ENCODE assay signal across 8 mouse cellular contexts in the genomic region with DNA sequence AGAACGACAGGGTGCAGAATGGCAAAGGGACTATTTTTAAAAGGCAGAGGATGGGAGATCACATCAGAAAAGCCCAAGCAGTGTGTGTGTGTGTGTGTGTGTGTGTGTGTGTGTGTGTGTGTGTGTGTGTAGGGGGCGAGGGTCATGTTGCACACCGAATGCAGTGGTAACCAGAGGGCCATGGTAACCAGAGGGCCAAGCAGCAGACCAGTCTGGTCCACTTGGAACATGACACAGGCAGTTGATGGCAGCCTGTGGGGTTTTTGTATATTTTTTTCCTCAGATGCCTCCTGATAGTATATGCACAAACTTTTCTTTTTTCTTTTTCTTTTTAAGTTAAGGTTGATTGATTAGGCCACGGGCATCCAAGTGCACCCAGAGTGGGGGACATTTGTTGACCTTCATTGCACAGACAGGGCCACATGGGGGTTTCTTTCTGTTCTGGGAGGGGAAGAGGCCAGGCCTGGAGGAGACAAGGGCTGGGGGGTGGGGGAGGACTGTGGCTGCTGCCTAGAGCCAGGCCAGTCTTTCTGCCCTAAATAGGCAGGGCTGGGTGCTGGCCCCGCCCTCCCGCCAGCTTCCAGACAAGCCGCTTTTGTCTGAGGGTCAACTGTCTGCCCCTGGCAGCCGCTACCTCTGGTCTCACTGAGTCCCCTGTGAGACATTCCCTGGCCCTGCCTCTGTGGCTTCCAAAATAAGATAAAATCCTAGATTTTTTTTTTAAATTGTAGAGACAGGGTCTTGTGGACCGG. TPM values are rescaled to one million over a fixed set of nuclear protein-coding genes. Genes with fewer than 3 reads are reported as not detected.
A peak's percentile ranks its signal among the peaks of the same experiment; 100 is the strongest.
DNase-seq lines count a peak whose midpoint lies in the region; ATAC-seq and TF ChIP-seq lines count a peak whose summit lies in the region.

No protein-coding gene starts in this region.

- peak overlapping the region; percentile 19 for H3K9ac ChIP-seq in embryonic facial prominence, embryonic 11.5 days (replicated peaks; ENCODE audit: low read length)
- H3K9ac ChIP-seq in heart, embryonic 16.5 days (ENCODE audit: low read length): peak overlapping the region; percentile 74

- H3K4me2 ChIP-seq in embryonic facial prominence, embryonic 11.5 days (ENCODE audit: low read depth, low read length): peak overlapping the region; percentile 17; the same call in 1 of the 2 replicates
- H3K4me2 ChIP-seq in heart, embryonic 16.5 days (ENCODE audit: low read depth, low read length): peak overlapping the region; percentile 50

- no peak overlapping the region for H3K4me3 ChIP-seq in left cerebral cortex, adult 2 months
- H3K4me3 ChIP-seq in embryonic facial prominence, embryonic 11.5 days (ENCODE audit: low read depth, low read length): no peak overlapping the region
- peak overlapping the region; percentile 6; the same call in 1 of the 2 replicates for H3K4me3 ChIP-seq in heart, embryonic 16.5 days (ENCODE audit: low read length)

- TF ChIP-seq CTCF in left cerebral cortex, adult 2 months (IDR thresholded peaks at IDR 0.05): no peak

- H3K36me3 ChIP-seq in embryonic facial prominence, embryonic 11.5 days (replicated peaks; ENCODE audit: control insufficient read depth, insufficient read depth, low read depth, low read length): peaks cover 13% of the 10 kb centered on the region
- H3K36me3 ChIP-seq in heart, embryonic 16.5 days (ENCODE audit: control insufficient read depth, insufficient read depth): peaks cover 17% of the 10 kb centered on the region

- no peaks in the 10 kb centered on the region; the same call in 1 of the 2 replicates for H3K9me3 ChIP-seq in embryonic facial prominence, embryonic 11.5 days (replicated peaks; ENCODE audit: control insufficient read depth, low read length)
- H3K9me3 ChIP-seq in heart, embryonic 16.5 days (replicated peaks; ENCODE audit: control insufficient read depth, low read length): peaks cover 3% of the 10 kb centered on the region

- peak; percentile 32 for ATAC-seq in embryonic facial prominence, embryonic 11.5 days (replicated peaks; ENCODE audit: insufficient number of reproducible peaks, low FRiP score, low TSS enrichment, low read depth)
- peak; percentile 74 for ATAC-seq in heart, embryonic 16.5 days (replicated peaks; ENCODE audit: extremely low read depth, insufficient read depth, low FRiP score)

- DNase-seq in left cerebral cortex, adult 2 months (ENCODE audit: extremely low spot score in 1 of 2, low spot score in 2 of 2): no peak
- no peak for DNase-seq in left cerebral cortex, postnatal 36 days (ENCODE audit: low spot score in 2 of 2)
- DNase-seq in embryonic facial prominence, embryonic 11.5 days (ENCODE audit: low spot score): peak; percentile 86
- DNase-seq in lung, postnatal 10 days: peak; percentile 80
- DNase-seq in adrenal gland, postnatal 14 days: no peak
- DNase-seq in right cerebral cortex, postnatal 25 days: no peak
- DNase-seq in spleen, postnatal 36 days (ENCODE audit: low spot score in 2 of 2): no peak

- H3K27ac ChIP-seq in left cerebral cortex, adult 2 months: peak overlapping the region; percentile 32; the same call in 1 of the 2 replicates
- H3K27ac ChIP-seq in embryonic facial prominence, embryonic 11.5 days (replicated peaks; ENCODE audit: low read depth, low read length): peak overlapping the region; percentile 83
- peak overlapping the region; percentile 97 for H3K27ac ChIP-seq in heart, embryonic 16.5 days (ENCODE audit: low read length)

- intact Hi-C loops in left cerebral cortex, adult 2 months (cut with DNase I): loop anchor here (10.0 kb wide), 1 partner anchor 135 kb away; no protein-coding TSS in a partner anchor
- intact Hi-C loops in left cerebral cortex, postnatal 36 days (cut with DNase I): loop anchor here (10.0 kb wide), 1 partner anchor 135 kb away; no protein-coding TSS in a partner anchor

- H3K27me3 ChIP-seq in embryonic facial prominence, embryonic 11.5 days (ENCODE audit: control insufficient read depth, insufficient read depth, low read length): no peaks in the 10 kb centered on the region
- peaks cover 4% of the 10 kb centered on the region for H3K27me3 ChIP-seq in heart, embryonic 16.5 days (ENCODE audit: control insufficient read depth, insufficient read depth, low read length)

- peaks cover 2% of the 10 kb centered on the region for H3K4me1 ChIP-seq in embryonic facial prominence, embryonic 11.5 days (ENCODE audit: control insufficient read depth, insufficient read depth, low read length)
- peaks cover 34% of the 10 kb centered on the region for H3K4me1 ChIP-seq in heart, embryonic 16.5 days (ENCODE audit: control insufficient read depth, insufficient read depth, low read length)

- WGBS in embryonic facial prominence, embryonic 11.5 days: 7% methylated on average over 8 of the region's 9 CpGs
- 30% methylated on average over 9 of the region's 9 CpGs for WGBS in heart, embryonic 16.5 days

RNA-seq across cellular contexts. Expression of gene Dact3, which starts 4.9 kb away (rescaled TPM):
- total RNA-seq in left cerebral cortex, adult 2 months (2021): 100 to 1,000 TPM; 188 to 196 TPM
- 100 to 1,000 TPM; 179 to 210 TPM for total RNA-seq in left cerebral cortex, postnatal 36 days (2021)
- polyA plus RNA-seq in embryonic facial prominence, embryonic 11.5 days (2014; fragmentation: Nextera tagmentation; extraction: Ambion mirVana): 11.5 and 12.2 TPM in 2 replicates
- 2.8 and 3.1 TPM in 2 replicates for polyA plus RNA-seq in heart, embryonic 16.5 days (2015; fragmentation: Nextera tagmentation; extraction: Ambion mirVana)
- 2.6 and 4.1 TPM in 2 replicates for total RNA-seq in adrenal gland, postnatal 14 days (2021)

RNA-seq across cellular contexts. Expression of gene Gng8, which starts 11.6 kb away (rescaled TPM):
- total RNA-seq in left cerebral cortex, adult 2 months (2021): 1 to 10 TPM; 1.8 to 2.7 TPM
- total RNA-seq in left cerebral cortex, postnatal 36 days (2021): 1 to 10 TPM; 2.8 to 4.0 TPM
- 16.0 and 19.8 TPM in 2 replicates for polyA plus RNA-seq in embryonic facial prominence, embryonic 11.5 days (2014; fragmentation: Nextera tagmentation; extraction: Ambion mirVana)
- 2.9 and 3.7 TPM in 2 replicates for polyA plus RNA-seq in heart, embryonic 16.5 days (2015; fragmentation: Nextera tagmentation; extraction: Ambion mirVana)
- 0.59 and 0.60 TPM in 2 replicates for total RNA-seq in adrenal gland, postnatal 14 days (2021)

RNA-seq across cellular contexts. Expression of gene Ptgir, which starts 26.3 kb away (rescaled TPM):
- total RNA-seq in left cerebral cortex, adult 2 months (2021): under 1 TPM; 0.11 to 0.21 TPM
- total RNA-seq in left cerebral cortex, postnatal 36 days (2021): under 1 TPM in 1 of 2 experiments, not detected in 1; 0.10 TPM
- polyA plus RNA-seq in embryonic facial prominence, embryonic 11.5 days (2014; fragmentation: Nextera tagmentation; extraction: Ambion mirVana): 0.87 and 1.1 TPM in 2 replicates
- polyA plus RNA-seq in heart, embryonic 16.5 days (2015; fragmentation: Nextera tagmentation; extraction: Ambion mirVana): 1.4 and 1.5 TPM in 2 replicates
- total RNA-seq in adrenal gland, postnatal 14 days (2021): 1.2 and 2.6 TPM in 2 replicates

RNA-seq across cellular contexts. Expression of gene Prkd2, which starts 37.3 kb away (rescaled TPM):
- total RNA-seq in left cerebral cortex, adult 2 months (2021): 10 to 100 TPM in 1 of 2 experiments, 1 to 10 TPM in 1; 6.3 to 12.0 TPM
- total RNA-seq in left cerebral cortex, postnatal 36 days (2021): 1 to 10 TPM; 3.1 to 7.1 TPM
- polyA plus RNA-seq in embryonic facial prominence, embryonic 11.5 days (2014; fragmentation: Nextera tagmentation; extraction: Ambion mirVana): 10.1 and 11.4 TPM in 2 replicates
- polyA plus RNA-seq in heart, embryonic 16.5 days (2015; fragmentation: Nextera tagmentation; extraction: Ambion mirVana): 13.0 and 15.4 TPM in 2 replicates
- total RNA-seq in adrenal gland, postnatal 14 days (2021): 25.0 and 35.4 TPM in 2 replicates

RNA-seq across cellular contexts. Expression of gene Calm3, which starts 43.9 kb away (rescaled TPM):
- total RNA-seq in left cerebral cortex, adult 2 months (2021): 1,000 to 10,000 TPM; 1,732 to 1,834 TPM
- total RNA-seq in left cerebral cortex, postnatal 36 days (2021): 1,000 to 10,000 TPM; 1,705 to 2,029 TPM
- 227 and 237 TPM in 2 replicates for polyA plus RNA-seq in embryonic facial prominence, embryonic 11.5 days (2014; fragmentation: Nextera tagmentation; extraction: Ambion mirVana)
- 112 and 128 TPM in 2 replicates for polyA plus RNA-seq in heart, embryonic 16.5 days (2015; fragmentation: Nextera tagmentation; extraction: Ambion mirVana)
- total RNA-seq in adrenal gland, postnatal 14 days (2021): 222 and 231 TPM in 2 replicates

Comparison
In these comparisons a context has a peak if more than half of its experiments do, and no peak if none do; other contexts are left out.
1. DNase-seq: peak in embryonic facial prominence, embryonic 11.5 days (single experiment) and lung, postnatal 10 days (single experiment); none in left cerebral cortex, adult 2 months (0 of 2), left cerebral cortex, postnatal 36 days (0 of 2), adrenal gland, postnatal 14 days (single experiment), right cerebral cortex, postnatal 25 days (single experiment) and spleen, postnatal 36 days (0 of 2).
2. H3K27ac ChIP-seq: peak in every context shown above with its lines; median percentile 97 in heart, embryonic 16.5 days; 83 in embryonic facial prominence, embryonic 11.5 days; 32 in left cerebral cortex, adult 2 months.
3. RNA of gene Dact3, which starts 4.9 kb away (total RNA-seq): 179 to 210 TPM in left cerebral cortex, postnatal 36 days and 188 to 196 TPM in left cerebral cortex, adult 2 months; 2.6 to 4.1 TPM in adrenal gland, postnatal 14 days; every median in the first group is over 10 times any median in the second.